9 mouse cellular contexts compared by ENCODE assay signal in the genomic region with DNA sequence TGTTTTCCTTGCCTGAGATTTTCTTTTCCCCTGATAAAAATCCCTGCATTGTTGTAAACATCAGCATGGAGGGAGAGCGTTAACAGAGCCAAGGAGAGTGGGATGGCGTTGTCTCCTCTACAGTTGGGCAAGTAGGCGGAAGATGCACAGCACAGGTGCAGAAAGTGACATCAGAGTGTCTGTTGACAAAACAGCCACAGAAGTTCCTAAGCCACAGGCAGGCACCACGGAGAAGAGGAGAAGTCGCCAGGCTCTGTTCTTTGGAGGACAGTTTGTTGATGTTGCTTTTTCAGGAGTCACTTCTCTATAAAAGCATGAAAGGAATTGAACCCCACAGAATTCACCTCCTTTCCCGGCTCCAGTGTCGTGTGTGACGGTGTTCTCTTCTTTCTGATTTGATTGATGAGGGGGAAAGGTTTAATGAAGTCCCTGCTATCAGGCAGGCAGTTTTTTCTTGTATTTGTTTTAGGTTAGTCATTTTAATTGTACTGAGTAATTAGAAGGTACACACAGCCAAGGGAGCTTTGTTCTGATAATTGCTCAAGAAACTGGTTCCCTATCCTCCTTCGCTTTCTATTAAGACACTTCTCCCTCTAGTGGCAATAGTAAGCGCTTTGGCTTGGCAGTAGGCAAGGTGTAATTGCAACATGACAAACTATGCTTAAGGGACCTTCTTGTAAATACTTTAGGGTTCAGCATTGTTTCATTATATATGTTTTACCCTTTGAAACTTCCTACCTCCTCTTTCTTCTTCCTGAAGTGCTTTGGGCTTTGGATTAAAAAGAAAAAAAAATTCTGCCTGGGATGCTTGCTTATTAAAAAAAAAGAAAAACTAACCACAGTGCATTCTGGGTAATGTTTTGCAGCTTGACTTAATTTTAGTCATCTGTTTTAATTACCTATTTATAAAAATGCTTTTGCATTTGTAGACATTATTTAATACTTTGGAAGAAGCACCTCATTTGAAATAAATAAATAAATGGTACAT.
DNase-seq lines count a peak whose midpoint lies in the region; ATAC-seq and TF ChIP-seq lines count a peak whose summit lies in the region.
"Had no signal": no experiment of that assay in that cellular context is flagged by ENCODE, and none has a peak within 500 bp of the region (broad histone marks: within the 10 kb centered on the region; RNA-seq: fewer than 3 reads in every experiment).

No protein-coding gene starts in this region.

- peak; percentile 60; the same call in 1 of the 2 replicates for ATAC-seq in common myeloid progenitor, adult 5-6 weeks (replicated peaks; ENCODE audit: low read depth, poor library complexity, severe bottlenecking)
- ATAC-seq in megakaryocyte, adult 5-6 weeks (ENCODE audit: poor library complexity, severe bottlenecking), result peak; percentile 74

- H3K27ac ChIP-seq in gastrocnemius, adult 2 months, result no peak overlapping the region

- TF ChIP-seq CTCF in gastrocnemius, adult 2 months (IDR thresholded peaks at IDR 0.05), result peak; percentile 64

- no peak for DNase-seq in gastrocnemius, adult 2 months
- no peak for DNase-seq in gastrocnemius, postnatal 10 days
- peak; percentile 8 to 16 for DNase-seq in B cell, adult 2 months
- DNase-seq in layer of hippocampus, postnatal 36 days, result no peak
- no peak for DNase-seq in heart, adult 11 months
- DNase-seq in heart, postnatal 36 days, result no peak

- intact Hi-C loops in gastrocnemius, adult 2 months (cut with DNase I), result no loop called here
- intact Hi-C loops in heart, postnatal 36 days (cut with DNase I), result no loop called here

- no peak overlapping the region for H3K4me3 ChIP-seq in gastrocnemius, adult 2 months
- H3K4me3 ChIP-seq: myocyte had no signal

Comparison
In these comparisons a context has a peak if more than half of its experiments do, and no peak if none do; other contexts are left out.
1. DNase-seq: peak in B cell, adult 2 months (2 of 2); none in gastrocnemius, adult 2 months (single experiment), gastrocnemius, postnatal 10 days (single experiment), layer of hippocampus, postnatal 36 days (0 of 2), heart, adult 11 months (single experiment) and heart, postnatal 36 days (0 of 2).